Mouse (Mus musculus) ES-Bruce4 (cell line): ENCODE measurements at regions not wholly inside any gene's neighbourhood (a gene's known extent, or its start where the extent isn't known, plus 50 kb on each side); places are given as distances from the start of the nearest gene placed in this dataset.
A peak's percentile ranks its signal among the peaks of the same experiment; 100 is the strongest.

Source experiments
- H3K27ac ChIP-seq: 2 replicates; pipeline ENCODE4 v1.5.1; 2012; ENCODE audit warnings: low read length, inconsistent platforms; ENCODE audit not compliant: insufficient read depth
- H3K27me3 ChIP-seq: 2 replicates; pipeline ENCODE4 v1.6.1; 2012; ENCODE audit warnings: mild to moderate bottlenecking, low read length, inconsistent platforms; ENCODE audit not compliant: control insufficient read depth, poor library complexity, insufficient read depth, severe bottlenecking
- H3K36me3 ChIP-seq: 2 replicates; pipeline ENCODE4 v1.6.1; 2012; ENCODE audit warnings: inconsistent platforms, mild to moderate bottlenecking, low read length, moderate library complexity; ENCODE audit not compliant: control insufficient read depth, poor library complexity, insufficient read depth, severe bottlenecking
- H3K4me1 ChIP-seq: one replicate; pipeline ENCODE4 v1.8.1; 2011; ENCODE audit warnings: low read length; ENCODE audit not compliant: control insufficient read depth, insufficient read depth
- H3K4me3 ChIP-seq: 2 replicates; pipeline ENCODE4 v1.5.1; 2011; ENCODE audit warnings: low read depth, mild to moderate bottlenecking, low read length
- H3K9ac ChIP-seq: 2 replicates; pipeline ENCODE4 v1.6.1; 2012; ENCODE audit warnings: low read depth, mild to moderate bottlenecking, inconsistent platforms; ENCODE audit not compliant: poor library complexity, severe bottlenecking
- H3K9me3 ChIP-seq: replicated peaks from 2 replicates; pipeline ENCODE4 v1.6.1; 2012; ENCODE audit warnings: mild to moderate bottlenecking, low read length, inconsistent platforms; ENCODE audit not compliant: control insufficient read depth, poor library complexity, insufficient read depth, severe bottlenecking
- CTCF ChIP-seq: IDR thresholded peaks from one replicate; pipeline ENCODE4 v1.8.1; 2011; ENCODE audit warnings: low read depth, low read length
- EP300 ChIP-seq: IDR thresholded peaks from 2 replicates; pipeline ENCODE4 v1.6.1; 2011; ENCODE audit warnings: low read depth, low read length; ENCODE audit not compliant: insufficient read depth
- POLR2A ChIP-seq: IDR thresholded peaks from one replicate; pipeline ENCODE4 v1.8.1; 2011; ENCODE audit warnings: low read length; ENCODE audit not compliant: insufficient read depth

GRCm38 (mm10) chr5:113422726-113423110, 65.6 kb downstream of the Aym1 start:
- Histone ChIP-seq H3K36me3 (no peaks in the 10 kb centered on the region), H3K4me1 (peaks cover 9% of the 10 kb centered on the region), H3K27me3 (no peaks in the 10 kb centered on the region), H3K4me3 (no peak overlapping the region), H3K9ac (peak overlapping the region; percentile 47), H3K9me3 (no peaks in the 10 kb centered on the region; the same call in 1 of the 2 replicates), H3K27ac (0 out of 2 replicates have a peak overlapping the region, but pooled peaks have one; percentile 3)
- TF ChIP-seq CTCF, result no peak
- no peak for TF ChIP-seq POLR2A

GRCm38 (mm10) chr5:113427779-113428178, 62.4 kb upstream of the Wscd2 start:
- no peaks in the 10 kb centered on the region; the same call in 1 of the 2 replicates for H3K9me3 ChIP-seq
- no peak overlapping the region for H3K27ac ChIP-seq
- no peaks in the 10 kb centered on the region for H3K27me3 ChIP-seq
- no peaks in the 10 kb centered on the region for H3K36me3 ChIP-seq
- no peak overlapping the region for H3K4me3 ChIP-seq
- H3K9ac ChIP-seq, result no peak overlapping the region
- TF ChIP-seq CTCF (no peak), EP300 (no peak), POLR2A (no peak)
- H3K4me1 ChIP-seq, result no peaks in the 10 kb centered on the region

- Histone ChIP-seq H3K27ac (no peak overlapping the region), H3K27me3 (no peaks in the 10 kb centered on the region), H3K4me3 (no peak overlapping the region), H3K9me3 (no peaks in the 10 kb centered on the region), H3K4me1 (no peaks in the 10 kb centered on the region), H3K36me3 (no peaks in the 10 kb centered on the region), H3K9ac (no peak overlapping the region)
- TF ChIP-seq POLR2A (no peak), EP300 (no peak), CTCF (no peak)
Measured at GRCm38 (mm10) chr5:113431334-113431733, 58.8 kb upstream of the Wscd2 start.

- no peak for TF ChIP-seq CTCF
- no peak for TF ChIP-seq POLR2A
- TF ChIP-seq EP300, result no peak
- no peak overlapping the region for H3K4me3 ChIP-seq
Measured at GRCm38 (mm10) chr5:113436987-113437386, 53.1 kb upstream of the Wscd2 start.

More at GRCm38 (mm10) chr5:113436987-113437386, 53.1 kb upstream of the Wscd2 start:
- peaks cover 8% of the 10 kb centered on the region for H3K4me1 ChIP-seq
- H3K9ac ChIP-seq, result no peak overlapping the region
- H3K36me3 ChIP-seq, result no peaks in the 10 kb centered on the region
- H3K27me3 ChIP-seq, result no peaks in the 10 kb centered on the region
- H3K9me3 ChIP-seq, result no peaks in the 10 kb centered on the region
- H3K27ac ChIP-seq, result no peak overlapping the region
